Mouse (Mus musculus): ENCODE results near the gene Defa32. TPM values are rescaled to one million over a fixed set of nuclear protein-coding genes. Genes with fewer than 3 reads are reported as not detected.
"Not testable (repeated sequence)": the region's sequence is repeated elsewhere in the genome, so short reads cannot be mapped to it uniquely, and the experiment has no call there.

The Defa32 gene
- polyA plus RNA-seq (2012; rRNA removed), result 6,500 TPM in 1 of 2 replicates, not detected in the other

- DNase-seq (ENCODE audit: low read depth, low spot score), result not testable (repeated sequence)
- no CpG with 5 or more reads among the region's 2 CpGs for WGBS
Observed at GRCm38 (mm10) chr8:21528732-21529131, at the start of gene Defa32. Defa32 (plus strand) TSS chr8:21529032.

- no CpG with 5 or more reads among the region's 2 CpGs for WGBS
- DNase-seq (ENCODE audit: low read depth, low spot score), result not testable (repeated sequence)
Observed at GRCm38 (mm10) chr8:21508958-21509357, 19.9 kb upstream of the Defa32 start, which contains the start of gene Defa20. Defa20 (plus strand) TSS chr8:21509258.

DNA sequence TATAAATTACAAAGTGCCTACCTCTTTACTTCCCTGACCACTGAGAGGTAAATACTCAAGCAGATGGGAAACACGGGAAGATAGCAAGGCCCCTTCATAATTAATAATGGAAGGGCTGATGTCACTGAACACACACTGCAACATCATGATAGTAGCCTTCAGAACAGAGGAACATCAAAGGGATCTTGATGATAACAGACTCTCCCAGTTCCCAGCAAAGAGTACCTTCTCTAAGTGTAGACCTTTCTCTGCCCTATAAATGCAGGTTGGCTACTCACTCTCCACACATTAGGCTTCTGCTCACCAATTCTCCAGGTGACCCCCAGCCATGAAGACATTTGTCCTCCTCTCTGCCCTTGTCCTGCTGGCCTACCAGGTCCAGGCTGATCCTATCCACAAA is 36.3 kb downstream of the Defa32 start, which contains the start of gene Defa37:
Defa37 (plus strand) TSS at position 301 of the 400 bp plus-strand sequence.
- not testable (repeated sequence) for DNase-seq (ENCODE audit: low read depth, low spot score)
- WGBS, result no CpG with 5 or more reads among the region's 1 CpGs

Other genes starting within 250 kb of the Defa32 start
- not detected in 2 replicates for gene Defa27, start 213.5 kb upstream of the Defa32 start, polyA plus RNA-seq (2012; rRNA removed)
- 708 and 1,041 TPM in 2 replicates for gene Defa29, start 202.0 kb upstream of the Defa32 start, polyA plus RNA-seq (2012; rRNA removed)
- 10,137 TPM in 1 of 2 replicates, not detected in the other for gene Defa2, start 150.5 kb upstream of the Defa32 start, polyA plus RNA-seq (2012; rRNA removed)
- gene Defa33, start 137.2 kb upstream of the Defa32 start, polyA plus RNA-seq (2012; rRNA removed), result 7,413 TPM in 1 of 2 replicates, not detected in the other
- 942 and 3,726 TPM in 2 replicates for gene Defa36, start 101.6 kb upstream of the Defa32 start, polyA plus RNA-seq (2012; rRNA removed)
- 10.2 TPM in 1 of 2 replicates, not detected in the other for gene Gm7849, start 72.5 kb upstream of the Defa32 start, polyA plus RNA-seq (2012; rRNA removed)
- 11,485 TPM in 1 of 2 replicates, not detected in the other for gene Defa20, start 19.8 kb upstream of the Defa32 start, polyA plus RNA-seq (2012; rRNA removed)
- not detected in 2 replicates for gene Defa37, start 36.4 kb downstream of the Defa32 start, polyA plus RNA-seq (2012; rRNA removed)
- 1.2 TPM in 1 of 2 replicates, not detected in the other for gene Defa28, start 54.0 kb downstream of the Defa32 start, polyA plus RNA-seq (2012; rRNA removed)
- 7,316 TPM in 1 of 2 replicates, not detected in the other for gene Gm7861, start 65.5 kb downstream of the Defa32 start, polyA plus RNA-seq (2012; rRNA removed)
- gene Defa26, start 89.2 kb downstream of the Defa32 start, polyA plus RNA-seq (2012; rRNA removed), result 15.3 and 91.7 TPM in 2 replicates
- gene Defa17, start 126.7 kb downstream of the Defa32 start, polyA plus RNA-seq (2012; rRNA removed), result 283 and 431 TPM in 2 replicates
- gene Defa34, start 136.8 kb downstream of the Defa32 start, polyA plus RNA-seq (2012; rRNA removed), result 1.1 and 133 TPM in 2 replicates
- 632 and 1,019 TPM in 2 replicates for gene AY761184, start 174.6 kb downstream of the Defa32 start, polyA plus RNA-seq (2012; rRNA removed)
- 6,633 and 11,671 TPM in 2 replicates for gene Defa24, start 205.5 kb downstream of the Defa32 start, polyA plus RNA-seq (2012; rRNA removed)